ENCODE assay signal across 9 mouse cellular contexts in the genomic region with DNA sequence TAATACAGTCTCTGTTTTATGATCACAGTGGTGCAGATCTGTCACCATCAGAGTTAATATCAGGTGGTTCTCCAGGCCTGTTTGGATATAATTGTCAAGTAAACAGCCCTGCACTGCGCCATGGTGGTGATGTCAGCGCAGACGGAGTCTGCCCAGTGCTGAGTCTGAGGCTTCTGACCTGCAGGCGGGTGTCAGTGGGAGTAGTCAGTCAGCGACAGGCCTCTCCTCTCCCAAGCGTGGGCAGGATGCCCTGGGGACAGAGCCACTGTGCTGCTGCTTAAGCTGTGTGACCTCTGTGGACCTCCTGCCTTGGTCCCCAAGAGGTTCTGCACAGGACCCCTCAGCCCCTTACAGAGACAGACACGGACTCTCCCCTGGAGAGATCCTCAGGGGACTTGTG. TPM values are rescaled to one million over a fixed set of nuclear protein-coding genes. Genes with fewer than 3 reads are reported as not detected.
DNase-seq lines count a peak whose midpoint lies in the region; ATAC-seq lines count a peak whose summit lies in the region.
"Had no signal": no experiment of that assay in that cellular context is flagged by ENCODE, and none has a peak within 500 bp of the region (broad histone marks: within the 10 kb centered on the region; RNA-seq: fewer than 3 reads in every experiment).

No protein-coding gene starts in this region.

- DNase-seq in liver, embryonic 13.5 days, result no peak
- DNase-seq in liver, embryonic 11.5 days (ENCODE audit: low spot score), result no peak
- DNase-seq in kidney, adult 11 months, result peak; percentile 37
- DNase-seq in T-cell, adult 2 months (ENCODE audit: low spot score), result no peak
- DNase-seq in spleen, postnatal 10 days (ENCODE audit: low spot score in 2 of 2), result no peak
- no peak for DNase-seq in frontal cortex, postnatal 10 days (ENCODE audit: low spot score in 2 of 2)

- no peak overlapping the region for H3K9ac ChIP-seq in liver, embryonic 13.5 days
- H3K9ac ChIP-seq in liver, embryonic 11.5 days (ENCODE audit: low read depth, low read length), result no peak overlapping the region
- H3K9ac ChIP-seq in heart, embryonic 12.5 days, result peak overlapping the region; percentile 62; the same call in 1 of the 2 replicates
- no peak overlapping the region for H3K9ac ChIP-seq in midbrain, embryonic 13.5 days (replicated peaks)
- H3K9ac ChIP-seq: limb, embryonic 13.5 days had no signal

- H3K27ac ChIP-seq in liver, embryonic 13.5 days, result no peak overlapping the region
- no peak overlapping the region for H3K27ac ChIP-seq in liver, embryonic 11.5 days (ENCODE audit: low read depth, low read length)
- H3K27ac ChIP-seq in heart, embryonic 12.5 days (ENCODE audit: poor library complexity, severe bottlenecking), result no peak overlapping the region
- peak overlapping the region; percentile 54; the same call in 1 of the 2 replicates for H3K27ac ChIP-seq in midbrain, embryonic 13.5 days
- H3K27ac ChIP-seq: limb, embryonic 13.5 days had no signal

- no peaks in the 10 kb centered on the region for H3K9me3 ChIP-seq in liver, embryonic 13.5 days (replicated peaks)
- H3K9me3 ChIP-seq in liver, embryonic 11.5 days (ENCODE audit: control insufficient read depth, low read length), result no peaks in the 10 kb centered on the region
- H3K9me3 ChIP-seq in heart, embryonic 12.5 days (replicated peaks), result no peaks in the 10 kb centered on the region
- no peaks in the 10 kb centered on the region for H3K9me3 ChIP-seq in midbrain, embryonic 13.5 days
- H3K9me3 ChIP-seq: limb, embryonic 13.5 days had no signal

- 86% methylated on average over 7 of the region's 7 CpGs for WGBS in liver, embryonic 13.5 days (ENCODE audit: insufficient replicate concordance)
- 86% methylated on average over 7 of the region's 7 CpGs for WGBS in liver, embryonic 11.5 days
- WGBS in heart, embryonic 12.5 days, result 74% methylated on average over 7 of the region's 7 CpGs
- WGBS in midbrain, embryonic 13.5 days, result 60% methylated on average over 7 of the region's 7 CpGs

- H3K27me3 ChIP-seq in liver, embryonic 13.5 days, result no peaks in the 10 kb centered on the region
- no peaks in the 10 kb centered on the region for H3K27me3 ChIP-seq in liver, embryonic 11.5 days (replicated peaks; ENCODE audit: control insufficient read depth, insufficient read depth, low read length)
- no peaks in the 10 kb centered on the region for H3K27me3 ChIP-seq in heart, embryonic 12.5 days (replicated peaks)
- H3K27me3 ChIP-seq in midbrain, embryonic 13.5 days, result no peaks in the 10 kb centered on the region
- H3K27me3 ChIP-seq: limb, embryonic 13.5 days had no signal

- peak; percentile 34; the same call in 1 of the 2 replicates for ATAC-seq in liver, embryonic 13.5 days (ENCODE audit: low read depth)
- no peak for ATAC-seq in liver, embryonic 11.5 days (replicated peaks; ENCODE audit: low FRiP score)
- ATAC-seq in heart, embryonic 12.5 days (ENCODE audit: insufficient number of reproducible peaks, low FRiP score), result no peak
- ATAC-seq in midbrain, embryonic 13.5 days, result peak; percentile 78

- no peak overlapping the region for H3K4me2 ChIP-seq in liver, embryonic 13.5 days
- no peak overlapping the region for H3K4me2 ChIP-seq in liver, embryonic 11.5 days
- no peak overlapping the region for H3K4me2 ChIP-seq in heart, embryonic 12.5 days
- no peak overlapping the region for H3K4me2 ChIP-seq in midbrain, embryonic 13.5 days (replicated peaks)
- H3K4me2 ChIP-seq: limb, embryonic 13.5 days had no signal

- peaks cover 17% of the 10 kb centered on the region for H3K36me3 ChIP-seq in liver, embryonic 13.5 days
- H3K36me3 ChIP-seq in liver, embryonic 11.5 days (ENCODE audit: control insufficient read depth, insufficient read depth, low read length), result peaks cover 9% of the 10 kb centered on the region; the same call in 1 of the 2 replicates
- H3K36me3 ChIP-seq in heart, embryonic 12.5 days, result peaks cover 11% of the 10 kb centered on the region
- H3K36me3 ChIP-seq in midbrain, embryonic 13.5 days, result peaks cover 9% of the 10 kb centered on the region; the same call in 1 of the 2 replicates

- peaks cover 36% of the 10 kb centered on the region for H3K4me1 ChIP-seq in liver, embryonic 13.5 days (replicated peaks)
- peaks cover 17% of the 10 kb centered on the region for H3K4me1 ChIP-seq in liver, embryonic 11.5 days (replicated peaks; ENCODE audit: control insufficient read depth, insufficient read depth, low read length)
- peaks cover 30% of the 10 kb centered on the region for H3K4me1 ChIP-seq in heart, embryonic 12.5 days (replicated peaks)
- H3K4me1 ChIP-seq in midbrain, embryonic 13.5 days (replicated peaks), result peaks cover 20% of the 10 kb centered on the region

- no peak overlapping the region for H3K4me3 ChIP-seq in liver, embryonic 13.5 days (replicated peaks)
- no peak overlapping the region for H3K4me3 ChIP-seq in liver, embryonic 11.5 days (ENCODE audit: low read depth, low read length)
- no peak overlapping the region for H3K4me3 ChIP-seq in heart, embryonic 12.5 days
- H3K4me3 ChIP-seq in midbrain, embryonic 13.5 days (replicated peaks), result no peak overlapping the region
- H3K4me3 ChIP-seq: limb, embryonic 13.5 days had no signal

RNA-seq across cellular contexts. Expression of a gene that starts 50.0 kb away (rescaled TPM):
- polyA plus RNA-seq in liver, embryonic 13.5 days (2015; fragmentation: Nextera tagmentation; extraction: Ambion mirVana), result 5.8 and 6.1 TPM in 2 replicates
- polyA plus RNA-seq in liver, embryonic 11.5 days (2014; fragmentation: Nextera tagmentation; extraction: Ambion mirVana), result 17.4 and 18.2 TPM in 2 replicates
- polyA plus RNA-seq in heart, embryonic 12.5 days (2016; fragmentation: Nextera tagmentation; extraction: Ambion mirVana), result 8.8 and 9.2 TPM in 2 replicates
- polyA plus RNA-seq in midbrain, embryonic 13.5 days (2015; fragmentation: Nextera tagmentation; extraction: Ambion mirVana), result 6.0 and 6.5 TPM in 2 replicates

Comparison
In these comparisons a context has a peak if more than half of its experiments do, and no peak if none do; other contexts are left out.
1. ATAC-seq: peak in liver, embryonic 13.5 days (single experiment) and midbrain, embryonic 13.5 days (single experiment); none in liver, embryonic 11.5 days (single experiment) and heart, embryonic 12.5 days (single experiment).